Mouse (Mus musculus): ENCODE data around the gene Fv1. TPM values are rescaled to one million over a fixed set of nuclear protein-coding genes. Genes with fewer than 3 reads are reported as not detected.

The Fv1 gene
- total RNA-seq, 2 experiments from 2014 or later = 9.8 to 10.2 TPM

DNA sequence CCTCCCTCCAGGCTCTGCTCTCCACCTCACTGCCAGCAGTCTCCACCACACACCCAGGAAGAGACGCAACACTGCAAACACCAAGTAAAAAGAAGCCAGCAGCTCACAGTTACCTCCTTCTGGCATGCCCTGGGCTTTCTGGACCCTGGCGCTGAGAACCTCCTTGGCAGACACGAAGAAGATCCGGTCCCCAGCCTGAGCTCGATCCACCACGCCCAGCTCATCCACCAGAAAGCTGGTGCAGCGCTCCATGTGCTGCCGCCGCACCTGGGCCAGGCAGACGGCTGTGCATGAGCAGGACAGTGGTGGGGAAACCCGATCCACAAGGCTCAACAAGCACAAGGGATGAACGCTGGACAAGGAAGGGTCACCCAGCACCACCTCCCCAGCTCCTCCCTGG lies 17.4 kb downstream of the Fv1 start:
- no peak for DNase-seq

DNA sequence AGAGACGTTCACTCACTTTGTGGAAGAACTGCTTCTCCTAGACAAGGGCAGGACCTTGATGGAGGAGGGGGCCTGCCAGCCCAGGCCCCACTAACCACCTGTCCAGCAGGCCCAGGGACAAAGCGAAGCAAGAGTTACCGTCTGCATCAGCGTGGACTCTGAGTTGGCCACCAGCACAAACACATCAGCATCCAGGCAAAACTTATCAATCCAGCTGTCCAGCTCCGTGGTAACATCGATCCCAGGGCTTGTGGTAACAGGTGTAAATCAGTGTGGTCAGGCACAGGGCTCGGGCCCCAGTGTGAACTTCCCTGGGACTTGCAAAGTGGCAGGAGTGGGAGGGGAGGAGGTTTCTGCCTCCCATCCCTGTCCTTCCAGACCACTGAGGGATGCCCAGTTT lies 18.5 kb downstream of the Fv1 start:
- DNase-seq = no peak

DNA sequence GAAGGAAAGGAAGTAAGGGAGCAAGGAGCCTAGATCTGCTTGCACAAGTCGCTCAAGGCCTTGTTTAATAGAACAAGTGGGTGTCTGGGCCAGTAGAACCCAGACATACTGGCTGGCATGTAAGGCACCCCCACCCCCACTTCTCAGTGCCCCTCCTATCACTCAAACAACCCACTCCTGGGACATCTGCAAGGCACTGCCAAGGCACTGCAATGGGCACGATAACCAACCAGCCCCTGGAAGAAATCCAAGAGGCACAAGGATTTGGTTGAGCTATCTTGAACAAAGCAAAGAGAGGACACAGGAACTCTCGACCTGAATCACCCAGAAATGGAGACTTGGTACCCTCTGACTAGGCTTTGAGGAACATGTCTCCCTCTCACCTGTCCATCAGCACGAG lies 19.5 kb downstream of the Fv1 start:
- DNase-seq = no peak

DNA sequence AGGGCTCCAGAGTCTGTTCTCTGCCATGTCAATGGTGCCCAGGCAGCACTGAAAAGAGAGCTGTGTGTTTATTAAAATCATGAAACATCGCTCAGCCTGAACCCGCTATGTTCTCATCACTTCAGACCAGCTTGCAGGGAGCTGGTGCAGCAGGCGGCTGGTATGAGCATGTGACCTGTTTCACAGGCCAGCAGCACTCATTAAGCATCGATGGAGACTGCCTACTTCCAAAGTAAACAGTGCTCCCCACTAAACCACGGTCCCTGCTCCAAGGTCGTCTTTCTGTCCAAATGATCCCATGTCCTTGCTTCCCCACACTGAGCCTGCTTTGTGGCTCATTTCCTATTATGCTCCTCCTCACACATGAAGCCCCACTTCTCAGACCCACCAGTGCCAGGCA lies 21.6 kb downstream of the Fv1 start:
- peak; percentile 44 to 52 for DNase-seq

DNA sequence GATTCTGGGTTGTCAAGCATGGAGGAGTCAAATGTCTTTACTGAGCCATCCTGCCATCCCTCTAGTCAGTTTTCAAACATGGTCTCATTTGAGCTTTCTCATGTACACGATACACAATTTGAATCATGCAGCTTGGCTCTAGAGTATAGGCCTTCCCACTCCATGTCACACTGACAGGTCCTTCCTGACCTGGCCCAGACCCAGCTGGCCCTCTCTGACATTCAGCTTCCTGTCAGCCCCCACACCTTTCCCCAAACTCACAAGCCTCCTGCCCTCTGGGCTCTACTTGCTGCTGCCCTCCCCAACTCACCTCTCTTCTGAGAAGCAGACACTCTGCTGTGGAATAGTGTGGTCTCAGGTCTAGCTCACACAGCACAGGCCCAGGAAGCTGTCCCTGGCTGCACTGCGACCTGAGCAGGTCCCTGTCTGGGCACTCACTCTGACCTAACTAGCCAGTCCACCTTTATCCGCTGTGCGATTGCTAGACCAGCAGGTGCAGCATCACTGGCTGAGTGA lies 27.1 kb downstream of the Fv1 start:
- DNase-seq = no peak

DNA sequence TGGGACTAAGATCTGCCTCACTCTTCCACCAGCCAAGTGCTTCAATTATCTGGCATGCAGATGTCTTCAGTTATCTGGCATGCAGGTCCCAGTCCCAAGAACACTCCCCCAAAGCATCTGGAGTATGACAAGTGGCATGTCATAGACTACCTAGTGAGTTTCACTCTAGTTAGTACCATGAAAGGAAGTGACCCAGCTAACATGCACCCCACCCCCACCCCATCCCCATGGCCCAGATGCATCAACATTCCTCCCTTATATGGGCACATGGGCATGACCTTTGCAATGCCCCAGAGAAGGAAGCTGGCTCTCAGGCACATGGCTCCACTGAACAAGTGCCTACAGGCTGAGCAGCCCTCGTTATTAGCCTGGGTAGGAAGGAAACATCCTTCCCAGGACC lies 27.6 kb downstream of the Fv1 start:
- DNase-seq = no peak

DNA sequence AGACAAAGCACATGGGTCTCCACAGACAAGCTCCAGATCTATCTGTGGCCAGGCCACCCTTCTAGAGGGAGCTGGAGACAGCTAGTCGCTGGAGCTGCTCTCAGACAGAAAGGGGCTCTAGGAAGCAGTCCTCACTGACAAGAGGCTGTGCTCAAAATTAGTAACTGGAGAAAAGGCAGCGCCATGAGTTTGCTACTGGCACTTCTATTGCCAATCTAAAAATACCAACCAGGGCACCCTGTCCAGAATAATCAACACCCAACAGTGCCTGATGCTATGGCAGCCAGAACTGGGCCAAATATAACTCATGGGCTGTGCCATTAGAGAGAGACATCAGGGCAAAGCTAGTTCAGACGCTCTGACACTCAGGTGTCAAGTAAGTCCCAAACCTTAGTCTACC lies 28.6 kb downstream of the Fv1 start:
- no peak for DNase-seq

DNA sequence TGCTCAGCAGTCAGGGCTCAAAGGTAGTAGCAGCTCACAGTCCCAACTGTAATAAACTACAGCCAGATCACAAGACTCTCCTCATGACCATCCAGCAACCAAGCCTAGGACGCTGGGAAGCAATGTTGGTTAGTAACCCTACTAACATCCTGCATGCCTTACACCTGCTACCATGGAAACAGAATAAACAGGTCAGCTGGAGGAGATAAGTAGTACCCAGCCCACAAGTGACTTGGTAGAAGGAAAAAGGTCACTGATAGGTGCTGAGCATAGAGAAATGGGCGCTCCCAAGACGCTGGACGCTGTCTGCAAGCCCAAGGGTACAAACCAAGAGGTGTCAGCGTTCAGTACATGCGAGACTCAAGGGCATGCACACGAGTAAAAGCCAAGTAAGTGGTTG lies 31.7 kb downstream of the Fv1 start:
- DNase-seq = no peak

DNA sequence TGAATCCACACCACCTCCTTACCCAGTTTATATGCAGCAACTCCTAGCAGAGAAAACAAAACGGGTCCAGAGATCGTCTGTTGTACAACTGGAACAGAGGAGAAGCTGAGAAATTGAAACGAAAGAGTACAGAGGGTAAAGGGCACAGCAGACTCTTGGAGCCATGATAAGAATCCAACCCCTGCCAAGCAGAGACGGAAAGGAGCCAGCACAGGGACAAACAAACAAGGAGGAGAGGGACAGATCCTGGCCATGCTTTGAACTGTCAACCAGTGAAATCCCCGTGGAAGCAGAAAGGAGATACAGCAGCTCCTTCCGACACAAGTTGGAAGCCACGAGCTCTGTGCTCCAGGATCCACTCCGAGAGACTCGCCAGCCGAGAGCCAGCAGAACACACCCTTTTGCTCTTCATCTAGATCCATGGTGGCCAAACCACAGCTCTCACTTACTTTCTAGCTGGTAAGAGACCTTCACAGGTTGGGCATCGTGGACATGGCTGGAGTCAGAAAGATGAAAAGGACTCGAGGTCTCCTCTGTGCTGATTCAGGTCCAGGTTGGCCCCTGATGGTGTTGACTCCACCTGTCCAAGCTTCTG lies 34.2 kb downstream of the Fv1 start:
- no peak for DNase-seq

DNA sequence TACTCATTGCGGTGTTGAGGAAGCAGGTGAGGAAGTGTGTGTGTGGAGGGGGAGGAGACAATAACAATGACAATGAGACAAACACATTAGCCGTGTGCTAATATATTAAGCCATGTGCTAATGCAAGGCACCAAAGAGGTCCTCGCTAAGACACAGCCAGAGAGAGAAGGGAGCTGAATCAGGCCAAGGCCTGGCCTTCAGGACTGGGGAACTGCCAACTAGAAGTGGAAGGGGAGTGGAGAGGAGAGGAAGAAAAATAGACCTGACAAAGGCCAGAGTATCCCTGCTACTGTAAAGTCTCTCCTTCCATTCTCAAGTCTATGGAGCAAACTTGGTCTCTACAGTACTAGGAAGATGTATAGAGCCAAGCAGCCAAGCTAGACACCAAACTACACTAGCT lies 34.8 kb downstream of the Fv1 start:
- DNase-seq = peak; percentile 38 to 71

DNA sequence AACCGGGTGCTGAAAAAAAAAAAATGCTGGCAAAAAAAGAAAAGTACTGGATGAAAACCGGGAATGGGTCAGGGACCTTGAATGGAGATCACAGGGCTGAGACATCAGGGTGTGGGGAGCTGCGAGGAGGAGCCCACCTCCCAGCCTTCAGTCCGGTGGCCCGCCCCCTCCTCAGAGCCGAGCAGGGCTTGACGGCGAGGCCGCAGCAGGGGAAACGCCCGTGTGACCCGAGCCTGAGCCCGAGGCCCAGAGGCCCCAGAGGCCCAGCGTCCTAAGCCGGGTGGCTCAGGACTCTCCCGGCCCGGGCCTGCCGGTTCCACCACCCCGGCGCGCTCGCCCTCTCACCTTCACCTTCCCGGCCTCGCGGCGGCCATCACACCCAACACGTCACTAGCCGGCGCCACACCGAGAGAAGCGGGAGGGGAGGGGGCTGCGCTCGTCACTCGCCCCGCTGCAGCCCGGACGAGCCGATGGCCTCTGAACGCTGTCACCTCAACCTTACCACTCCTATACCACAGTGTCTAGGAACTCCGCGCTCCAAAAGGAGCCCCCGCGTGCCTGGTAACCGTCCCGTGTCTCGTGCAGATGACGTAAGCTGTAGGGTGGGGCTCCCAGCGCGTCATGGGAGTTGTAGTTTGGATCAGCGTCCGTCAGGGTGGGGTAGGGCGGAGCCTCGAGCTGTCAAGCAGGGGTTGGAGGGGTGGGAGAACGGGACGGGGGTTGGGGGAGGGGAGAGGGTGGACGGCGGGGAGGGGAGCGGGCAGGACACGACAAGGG lies 35.7 kb downstream of the Fv1 start, which contains the start of gene Mfn2:
Gene Mfn2, minus strand, starts transcription at position 392 of the 777 bp plus-strand sequence.
- peak; percentile 89 to 91 for DNase-seq

DNA sequence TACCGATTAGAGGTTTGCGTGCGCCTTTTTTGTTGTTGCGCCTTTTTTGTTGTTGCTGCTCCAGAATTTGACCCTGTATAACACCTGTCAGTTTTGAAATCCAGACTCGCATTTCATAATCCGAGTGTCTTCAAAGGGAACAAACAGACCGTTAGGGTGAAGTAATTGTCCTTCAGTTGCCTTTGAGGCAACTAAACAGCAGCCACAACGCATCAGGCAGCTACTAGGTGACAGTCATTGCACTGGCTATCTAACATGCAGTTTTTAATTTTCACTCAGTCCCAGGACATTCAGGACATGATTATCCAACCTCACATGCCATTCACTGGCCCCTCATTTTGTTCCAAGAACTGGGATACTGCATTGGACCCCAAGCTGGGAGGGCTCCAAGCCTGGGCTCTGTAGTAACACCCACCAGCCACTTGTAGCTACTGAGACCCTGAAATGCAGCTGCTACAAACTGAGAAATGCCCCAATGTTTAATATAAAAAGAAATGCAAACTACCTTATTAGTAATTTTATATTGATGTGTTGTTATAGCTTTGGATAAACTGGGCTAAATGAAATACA lies 36.4 kb downstream of the Fv1 start:
- no peak for DNase-seq

DNA sequence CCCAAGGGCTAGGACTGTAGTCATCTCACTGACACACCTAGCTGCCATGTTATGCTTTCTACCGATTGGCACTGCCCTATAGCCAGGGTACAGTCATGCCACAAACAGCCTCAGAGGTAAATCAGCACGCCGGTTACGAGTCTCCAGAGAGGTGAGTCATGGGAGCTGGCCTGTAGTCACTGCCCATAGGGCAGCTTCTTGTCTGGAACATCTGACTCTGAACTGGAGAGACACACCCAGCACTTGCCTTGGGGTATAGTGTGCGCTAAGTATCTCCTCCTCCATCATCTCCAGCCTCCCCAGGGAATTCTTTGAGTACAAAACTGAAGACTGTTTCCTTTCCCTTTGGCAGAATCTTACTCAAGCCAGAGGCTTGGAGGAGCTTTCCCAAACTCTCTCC lies 37.5 kb downstream of the Fv1 start:
- peak; percentile 53 to 56 for DNase-seq

DNA sequence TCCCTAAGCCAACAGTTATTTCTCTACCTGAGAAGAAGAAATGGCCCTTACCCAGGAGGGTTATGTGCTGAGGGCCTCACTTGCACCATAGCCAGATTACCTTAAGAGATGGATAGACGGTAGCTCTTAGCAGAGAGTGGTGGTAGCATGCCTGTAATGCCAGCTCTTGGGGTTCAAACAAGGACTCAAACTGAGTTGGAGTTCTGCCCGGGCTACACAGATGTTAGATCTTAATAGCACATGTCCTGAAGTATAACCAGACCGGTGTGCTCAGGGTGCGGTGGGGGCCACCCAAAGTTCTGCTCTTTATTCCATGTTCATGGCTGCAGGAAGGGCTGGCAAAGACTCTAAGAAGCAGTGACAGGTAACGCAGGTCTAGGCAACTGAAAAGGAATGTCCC lies 40.7 kb downstream of the Fv1 start:
- no peak for DNase-seq

DNA sequence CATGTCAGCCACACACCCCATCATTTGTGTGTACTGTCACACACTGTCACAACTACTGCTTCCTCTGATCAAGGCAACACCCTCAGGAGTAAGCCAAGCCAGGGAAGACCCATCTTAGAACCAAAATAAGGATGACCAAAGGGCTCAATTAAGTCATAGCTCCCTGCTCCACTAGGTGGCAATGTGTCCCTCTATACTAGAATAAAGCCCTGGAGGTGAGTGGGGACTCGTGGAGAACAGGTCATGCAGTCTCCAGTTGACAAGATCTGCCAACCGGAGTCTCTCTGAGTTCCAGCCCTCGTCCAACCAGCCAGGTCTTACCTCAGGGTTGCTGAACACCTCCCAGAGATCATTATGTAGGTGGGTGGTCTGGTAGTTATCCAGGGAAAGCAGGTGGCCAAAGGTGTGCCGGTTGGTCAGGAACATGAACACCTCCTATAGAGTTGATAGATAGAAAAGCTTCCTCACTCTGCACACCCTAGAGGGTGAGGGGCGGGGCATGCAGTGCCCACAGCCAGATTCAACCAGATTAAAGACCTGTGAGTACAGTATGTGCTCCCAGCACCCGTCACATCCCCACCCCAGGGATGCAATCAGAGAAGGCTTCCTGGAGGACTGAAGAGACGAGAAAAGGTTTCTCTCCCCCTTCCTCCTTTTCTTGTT lies 49.8 kb downstream of the Fv1 start:
- DNase-seq = peak; percentile 45 to 72

Other genes with a start within 250 kb of the Fv1 start
- gene Zfp979, start 226.5 kb upstream of the Fv1 start, total RNA-seq (2021) = 1 to 10 TPM; 2.6 to 3.3 TPM
- under 1 TPM; 0.16 to 0.36 TPM for gene Zfp534, start 166.4 kb upstream of the Fv1 start, total RNA-seq (2021)
- gene Zfp984, start 59.2 kb upstream of the Fv1 start, total RNA-seq (2021) = 1 to 10 TPM; 3.8 to 6.4 TPM
- 10 to 100 TPM; 28.6 to 38.7 TPM for gene Zfp933, start 20.6 kb upstream of the Fv1 start, total RNA-seq (2021)
- 10 to 100 TPM; 16.0 to 20.6 TPM for gene Miip, start 163 bp upstream of the Fv1 start, total RNA-seq (2021)
- gene Mfn2, start 35.7 kb downstream of the Fv1 start, total RNA-seq (2021) = 100 to 1,000 TPM; 150 to 219 TPM
- 10 to 100 TPM; 35.1 to 47.1 TPM for gene Plod1, start 67.8 kb downstream of the Fv1 start, total RNA-seq (2021)
- gene 2510039O18Rik, start 71.9 kb downstream of the Fv1 start, total RNA-seq (2021) = 10 to 100 TPM; 48.1 to 51.0 TPM
- 1 to 10 TPM in 1 of 2 experiments, not detected in 1; 2.9 TPM for gene Nppb, start 116.8 kb downstream of the Fv1 start, total RNA-seq (2021)
- not detected for gene Nppa, start 131.7 kb downstream of the Fv1 start, total RNA-seq (2021)
- gene Clcn6, start 169.8 kb downstream of the Fv1 start, total RNA-seq (2021) = 10 to 100 TPM; 10.0 to 12.6 TPM
- 10 to 100 TPM; 29.0 to 54.7 TPM for gene Mthfr, start 170.1 kb downstream of the Fv1 start, total RNA-seq (2021)
- gene Agtrap, start 219.1 kb downstream of the Fv1 start, total RNA-seq (2021) = 10 to 100 TPM; 76.6 to 96.6 TPM

Measured in adrenal gland, postnatal 36 days (tissue).